Mouse (Mus musculus) cortical plate, adult 2 months (tissue): ENCODE results near the gene AC124108.1. TPM values are rescaled to one million over a fixed set of nuclear protein-coding genes. Genes with fewer than 3 reads are reported as not detected.
"Not testable (repeated sequence)": the region's sequence is repeated elsewhere in the genome, so short reads cannot be mapped to it uniquely, and the experiment has no call there.

Source experiments
- H3K27ac ChIP-seq: fragments of 200-500 bp; 2 replicates; pipeline ENCODE4 v1.5.1; 2012; ENCODE audit warnings: low read length, control low read depth, inconsistent platforms; ENCODE audit not compliant: insufficient read depth
- H3K4me1 ChIP-seq: fragments of 200-500 bp; 2 replicates; pipeline ENCODE4 v1.6.1; 2011; ENCODE audit warnings: low read length; ENCODE audit not compliant: control insufficient read depth, insufficient read depth
- H3K4me3 ChIP-seq: fragments of 200-500 bp; 2 replicates; pipeline ENCODE4 v1.5.1; 2011; ENCODE audit warnings: mild to moderate bottlenecking, low read length, control low read depth; ENCODE audit not compliant: insufficient read depth
- CTCF ChIP-seq: fragments of 200-500 bp; IDR thresholded peaks from 2 replicates; pipeline ENCODE4 v1.5.1; 2011; ENCODE audit warnings: mild to moderate bottlenecking, control low read depth, low read length; ENCODE audit not compliant: insufficient read depth; ENCODE audit errors: extremely low read depth
- POLR2A ChIP-seq: fragments of 200-500 bp; IDR thresholded peaks from 2 replicates; pipeline ENCODE4 v1.6.1; 2011; ENCODE audit warnings: mild to moderate bottlenecking, low read length, control low read depth; ENCODE audit not compliant: insufficient read depth; ENCODE audit errors: extremely low read depth
- polyA plus RNA-seq: library from polyadenylated mRNA; depleted of rRNA; stranded (reverse); fragments of >200 nt; gene quantifications from 2 replicates; pipeline ENCODE4 v1.2.3, GENCODE M21; 2012

AC124108.1 gene
- polyA plus RNA-seq, 1 experiment = 6.2 TPM

DNA sequence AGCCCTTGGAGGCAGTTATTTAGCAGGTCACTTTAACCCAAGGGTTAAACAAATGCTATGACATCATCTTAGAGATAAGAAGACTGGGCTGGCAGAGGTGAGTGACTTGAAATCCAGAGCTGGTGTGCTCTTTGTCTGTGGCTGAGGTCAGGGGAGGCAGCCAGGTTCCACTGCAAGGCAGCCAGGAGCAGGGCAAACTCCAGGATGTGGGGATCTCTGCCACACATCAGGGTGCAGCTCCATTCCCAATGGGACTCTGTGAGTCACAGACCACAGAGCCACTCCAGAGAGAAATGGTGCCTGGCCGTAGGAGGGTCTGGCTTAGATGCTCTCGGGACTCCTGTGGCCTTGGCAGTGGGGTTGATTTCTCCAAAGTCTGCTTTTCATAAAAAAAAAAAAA, 39.3 kb upstream of the AC124108.1 start:
- Histone ChIP-seq H3K4me3 (no peak overlapping the region), H3K27ac (no peak overlapping the region), H3K4me1 (no peaks in the 10 kb centered on the region)
- no peak for TF ChIP-seq POLR2A
- no peak for TF ChIP-seq CTCF

- no peaks in the 10 kb centered on the region for H3K4me1 ChIP-seq
- H3K4me3 ChIP-seq = no peak overlapping the region
- TF ChIP-seq CTCF = no peak
- TF ChIP-seq POLR2A = no peak
- no peak overlapping the region for H3K27ac ChIP-seq
These were observed 38.1 kb upstream of the AC124108.1 start for GRCm38 (mm10) chr1:132153086-132153690.

DNA sequence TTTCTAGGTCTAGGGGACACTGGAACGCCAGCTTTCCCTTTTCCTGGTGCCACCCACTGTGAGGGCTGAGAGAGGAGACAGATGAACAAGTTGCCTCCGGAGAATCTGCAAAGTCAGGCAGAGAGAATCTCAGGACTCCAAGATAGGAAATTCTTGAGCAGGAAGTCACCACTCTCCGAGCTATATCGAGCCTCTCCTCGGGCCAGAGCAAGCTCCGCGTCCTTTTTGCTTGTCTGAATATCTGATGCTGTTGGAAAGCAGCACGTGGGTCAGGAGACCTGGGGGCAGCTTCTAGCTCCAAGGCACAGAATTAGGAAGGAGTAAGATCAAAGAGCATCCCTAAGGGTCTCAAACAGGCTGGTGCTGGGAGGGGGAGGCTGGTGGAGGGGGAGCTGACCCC, 37.6 kb upstream of the AC124108.1 start:
- H3K27ac ChIP-seq = no peak overlapping the region
- TF ChIP-seq POLR2A (no peak), CTCF (no peak)
- H3K4me1 ChIP-seq = no peaks in the 10 kb centered on the region
- no peak overlapping the region for H3K4me3 ChIP-seq

DNA sequence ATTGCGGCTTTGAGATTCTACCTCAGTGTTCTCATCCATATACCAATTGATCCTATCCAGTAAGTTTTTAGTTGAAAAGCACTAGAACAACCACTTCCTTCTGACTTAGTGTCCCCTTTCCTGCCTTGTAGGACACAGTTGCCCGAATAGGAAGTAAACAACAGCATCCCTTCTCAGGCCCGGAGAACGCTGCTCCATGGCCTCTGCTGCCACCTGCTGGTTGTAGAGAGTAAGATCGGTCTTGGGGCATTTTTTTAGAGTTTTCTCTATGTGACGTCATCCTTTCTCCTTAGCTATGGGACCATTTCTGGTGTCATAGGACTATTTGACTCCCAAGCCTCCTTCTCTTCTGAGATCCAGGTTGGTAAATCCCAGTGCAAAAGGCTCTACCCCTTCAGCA, 35.5 kb upstream of the AC124108.1 start:
- TF ChIP-seq POLR2A (no peak), CTCF (peak; percentile 95)
- H3K4me1 ChIP-seq = no peaks in the 10 kb centered on the region
- no peak overlapping the region for H3K27ac ChIP-seq
- no peak overlapping the region for H3K4me3 ChIP-seq

GRCm38 (mm10) chr1:132157016-132157781, 34.1 kb upstream of the AC124108.1 start:
- Histone ChIP-seq H3K4me3 (no peak overlapping the region), H3K27ac (no peak overlapping the region), H3K4me1 (no peaks in the 10 kb centered on the region)
- peak; percentile 96 for TF ChIP-seq CTCF
- TF ChIP-seq POLR2A = no peak

GRCm38 (mm10) chr1:132157808-132158207, 33.4 kb upstream of the AC124108.1 start:
- H3K4me1 ChIP-seq = no peaks in the 10 kb centered on the region
- H3K27ac ChIP-seq = no peak overlapping the region
- no peak overlapping the region for H3K4me3 ChIP-seq
- TF ChIP-seq CTCF = no peak
- TF ChIP-seq POLR2A = no peak

- Histone ChIP-seq H3K4me3 (no peak overlapping the region), H3K4me1 (no peaks in the 10 kb centered on the region), H3K27ac (no peak overlapping the region)
- TF ChIP-seq POLR2A (no peak), CTCF (no peak)
These were observed 32.5 kb upstream of the AC124108.1 start for GRCm38 (mm10) chr1:132158741-132159140.

- no peaks in the 10 kb centered on the region for H3K4me1 ChIP-seq
- TF ChIP-seq POLR2A = no peak
- TF ChIP-seq CTCF = no peak
These were observed 31.6 kb upstream of the AC124108.1 start for GRCm38 (mm10) chr1:132159681-132160080.

GRCm38 (mm10) chr1:132161211-132161880, 29.9 kb upstream of the AC124108.1 start:
- Histone ChIP-seq H3K4me1 (no peaks in the 10 kb centered on the region), H3K27ac (no peak overlapping the region), H3K4me3 (no peak overlapping the region)
- TF ChIP-seq CTCF (no peak), POLR2A (no peak)

More at GRCm38 (mm10) chr1:132159681-132160080, 31.6 kb upstream of the AC124108.1 start:
- Histone ChIP-seq H3K27ac (no peak overlapping the region), H3K4me3 (no peak overlapping the region)

- TF ChIP-seq CTCF = peak; percentile 25; the same call in 1 of the 2 replicates
- H3K4me1 ChIP-seq, H3K4me3 ChIP-seq, H3K27ac ChIP-seq: not testable (repeated sequence)
These were observed 28.6 kb upstream of the AC124108.1 start for GRCm38 (mm10) chr1:132162618-132163017.
